Mouse (Mus musculus) embryo, embryonic 11.5 days (tissue): ENCODE results near the gene Il27ra.

Experiments
- DNase-seq: peaks from one replicate; pipeline ENCODE4 v3.0.0-alpha.2; 2012; ENCODE audit warnings: low read depth, low spot score

Gene Il27ra

DNA sequence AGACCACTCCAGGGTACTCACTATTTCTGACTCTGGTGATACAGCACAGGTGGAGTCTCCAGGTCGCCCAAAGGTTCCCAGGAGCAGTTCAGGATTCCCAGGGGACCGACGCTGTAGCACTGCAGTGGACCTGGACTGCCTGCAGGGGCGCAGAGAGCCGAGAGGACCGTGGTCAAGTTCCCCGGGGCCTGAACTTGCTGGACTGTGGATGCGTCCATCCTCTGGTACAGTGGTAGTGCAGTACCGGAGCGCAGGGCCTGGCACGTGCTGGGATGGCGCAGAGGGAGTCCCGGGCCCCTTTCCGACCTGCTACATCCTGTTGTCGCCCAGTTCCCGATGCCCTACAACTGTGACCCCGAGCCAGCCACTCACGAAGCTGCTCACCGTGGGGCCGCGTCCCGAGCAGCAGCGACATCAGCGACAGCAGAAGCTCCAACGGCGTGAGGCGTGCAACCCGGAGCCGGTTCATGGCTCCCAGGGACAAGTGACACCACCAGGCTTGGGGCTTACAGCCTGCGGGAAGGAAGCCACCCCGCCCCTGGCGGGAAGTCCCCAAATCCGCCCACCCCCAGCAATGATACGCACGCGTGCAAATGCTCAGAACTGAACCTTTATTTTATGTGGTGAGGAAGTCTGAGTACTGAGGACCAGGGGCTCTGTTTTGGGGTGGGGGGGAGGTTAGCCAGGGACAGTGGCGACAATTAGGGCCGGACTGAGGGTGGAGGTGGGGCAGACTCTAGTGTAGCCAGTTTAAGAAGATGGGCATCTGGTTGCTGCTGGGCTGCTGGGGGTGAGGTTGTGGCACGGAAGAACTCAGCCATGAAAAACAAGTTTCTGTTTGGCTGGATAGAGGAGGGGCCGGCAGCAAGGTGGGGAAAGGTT is at the start of gene Il27ra:
Gene Il27ra (minus strand): TSS at position 524 of the 882 bp plus-strand sequence.
- DNase-seq = peak; percentile 40

DNA sequence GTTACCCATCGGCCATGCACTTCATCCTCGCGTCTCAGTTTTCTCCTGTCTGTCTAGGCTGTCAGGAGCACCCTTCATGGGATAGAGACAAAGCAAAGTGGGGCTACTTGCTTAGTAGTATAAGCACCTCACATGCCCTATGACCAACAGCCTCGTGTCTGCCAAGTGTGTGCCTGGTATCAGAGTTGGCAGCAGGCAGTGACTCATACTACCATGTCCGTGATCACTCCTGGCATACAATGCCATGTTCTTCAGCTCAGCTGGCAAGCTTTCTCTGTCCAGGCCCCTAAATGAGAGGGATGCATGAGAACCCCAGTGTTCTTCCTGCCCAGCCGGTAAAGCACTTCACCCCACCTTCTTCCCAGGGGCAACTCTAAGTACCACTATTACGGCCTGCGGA is 48.2 kb upstream of the Il27ra start:
- no peak for DNase-seq

DNA sequence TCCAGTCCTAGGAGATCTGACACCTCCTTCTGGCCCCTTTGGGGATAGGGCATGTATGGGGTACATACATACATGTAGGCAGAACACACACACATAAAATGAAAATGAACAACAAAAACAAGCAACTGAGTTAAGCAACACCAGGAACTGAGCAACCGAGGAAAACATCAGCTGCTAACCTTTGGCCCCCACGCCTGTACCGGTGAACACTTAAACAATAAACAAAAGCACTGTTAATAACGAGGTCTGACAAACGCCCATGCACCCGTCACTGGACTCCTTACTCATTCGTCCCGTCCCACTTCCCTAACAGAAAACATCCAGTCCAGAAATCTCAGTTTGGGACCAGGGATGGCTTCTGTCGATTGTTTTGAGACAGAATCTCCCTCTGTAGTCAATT is 46.9 kb upstream of the Il27ra start:
- no peak for DNase-seq

DNA sequence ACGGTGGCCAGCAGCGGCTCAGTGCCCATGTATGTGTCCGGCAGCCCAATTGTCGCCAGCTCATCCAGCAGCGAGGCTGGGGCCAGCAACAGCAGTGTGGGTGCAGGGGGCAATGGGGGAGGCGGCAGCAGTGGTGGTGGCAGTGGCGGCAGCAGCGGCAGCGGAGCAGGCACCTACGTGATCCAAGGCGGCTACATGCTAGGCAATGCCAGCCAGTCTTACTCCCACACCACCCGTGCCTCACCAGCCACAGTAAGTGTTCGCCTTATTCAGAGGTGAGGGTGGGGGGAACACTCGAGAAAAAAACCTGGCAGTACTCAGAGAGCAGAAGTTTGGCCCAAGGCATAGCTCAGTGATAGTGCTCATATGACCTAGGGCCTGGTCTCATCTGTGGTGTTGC is 45.4 kb upstream of the Il27ra start:
- no peak for DNase-seq

DNA sequence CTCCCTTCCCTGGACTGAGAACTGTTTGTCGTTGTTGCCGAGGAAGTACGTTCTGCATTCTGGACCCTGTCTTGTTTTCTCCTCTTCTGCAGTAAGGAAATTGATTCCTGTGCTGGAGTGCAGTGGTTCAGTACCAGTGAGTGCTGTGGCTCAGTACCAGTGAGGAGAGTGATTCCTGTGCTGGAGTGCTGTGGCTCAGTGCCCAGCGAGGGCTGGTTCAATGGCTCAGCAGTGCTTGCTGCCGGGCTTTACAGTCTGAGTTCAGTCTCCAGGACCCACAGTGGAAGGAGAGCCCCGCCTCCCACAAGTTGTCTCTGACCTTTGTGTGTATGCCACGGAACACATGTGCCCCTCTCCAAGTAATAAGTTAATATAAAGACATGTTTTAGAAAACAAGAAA is 44.8 kb upstream of the Il27ra start:
- no peak for DNase-seq

DNA sequence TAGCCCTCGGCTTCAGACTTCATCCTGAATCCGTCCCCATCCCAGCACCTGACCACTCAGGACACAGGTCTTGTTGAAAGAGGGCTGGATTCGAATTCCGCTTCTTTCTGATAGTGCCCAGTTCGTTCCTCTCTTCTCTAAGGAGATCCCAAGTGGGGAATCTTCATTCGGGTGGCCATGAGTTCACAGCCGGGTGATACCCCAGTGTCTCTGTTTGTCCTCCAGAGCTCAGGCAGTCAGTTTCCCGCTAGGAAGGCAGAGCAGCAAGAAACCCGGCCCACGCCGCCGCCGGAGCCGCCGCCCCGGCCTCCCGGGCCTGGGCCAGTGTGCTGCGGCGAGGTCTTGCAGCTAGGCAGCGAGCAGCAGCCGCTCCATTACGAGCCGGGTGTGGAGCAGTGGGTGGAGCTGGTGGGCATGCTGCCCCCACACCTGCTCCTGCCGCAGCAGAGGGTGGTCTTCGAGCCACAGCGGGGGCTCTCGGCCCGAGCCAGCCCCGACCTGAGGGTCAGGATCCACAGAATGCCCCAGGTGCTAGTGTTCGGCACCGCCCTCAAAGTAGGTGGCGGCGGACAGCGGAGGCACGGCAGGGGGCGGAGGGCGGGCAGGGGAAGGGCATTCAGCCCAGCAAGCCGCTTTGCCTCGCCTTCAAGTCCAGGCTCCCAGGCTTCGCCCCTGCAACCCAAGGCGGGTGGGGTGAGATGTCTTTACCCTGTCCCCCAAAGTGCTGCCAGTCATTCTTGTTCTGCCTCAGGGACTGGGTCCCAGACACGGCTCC is 42.1 kb upstream of the Il27ra start:
- no peak for DNase-seq

DNA sequence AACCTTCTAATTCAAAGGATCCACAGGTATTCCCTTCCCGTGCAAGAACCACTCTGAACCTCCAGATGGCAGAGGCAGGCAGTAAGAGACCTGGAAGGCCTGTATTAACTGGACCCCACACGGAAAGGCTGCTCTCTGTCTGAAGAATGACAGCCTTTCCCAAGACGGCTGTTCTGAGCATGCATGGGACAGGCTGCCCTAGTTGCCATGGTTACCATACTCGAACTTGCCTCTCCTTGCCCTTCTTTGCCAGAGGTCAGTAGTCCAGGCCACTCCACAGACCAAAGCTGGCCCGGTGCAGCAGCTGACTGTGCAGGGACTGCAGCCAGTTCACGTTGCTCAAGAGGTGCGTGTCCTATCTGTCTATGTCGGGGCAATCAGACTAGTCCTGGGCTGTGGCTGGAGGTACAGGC is 41.4 kb upstream of the Il27ra start:
- no peak for DNase-seq

DNA sequence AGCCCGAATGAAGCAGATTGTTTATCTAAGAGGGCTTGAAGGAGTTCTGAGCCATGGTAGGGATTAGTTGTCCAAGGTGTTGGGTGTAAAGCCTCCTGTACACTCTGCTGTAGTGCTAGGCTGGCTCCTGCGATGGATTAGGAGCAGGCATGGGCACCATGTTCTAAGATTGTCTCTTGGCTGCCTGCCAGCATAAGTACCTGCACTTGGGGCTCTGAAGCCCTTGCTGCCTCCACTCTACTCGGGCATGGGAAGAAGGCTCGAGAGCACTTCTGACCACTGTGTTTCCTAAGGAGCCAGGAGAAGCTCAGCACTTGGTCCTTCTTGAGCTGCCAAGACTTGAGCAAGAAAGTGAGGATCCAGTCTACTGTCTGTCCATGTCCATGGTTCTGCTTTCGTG is 36.8 kb upstream of the Il27ra start:
- no peak for DNase-seq

DNA sequence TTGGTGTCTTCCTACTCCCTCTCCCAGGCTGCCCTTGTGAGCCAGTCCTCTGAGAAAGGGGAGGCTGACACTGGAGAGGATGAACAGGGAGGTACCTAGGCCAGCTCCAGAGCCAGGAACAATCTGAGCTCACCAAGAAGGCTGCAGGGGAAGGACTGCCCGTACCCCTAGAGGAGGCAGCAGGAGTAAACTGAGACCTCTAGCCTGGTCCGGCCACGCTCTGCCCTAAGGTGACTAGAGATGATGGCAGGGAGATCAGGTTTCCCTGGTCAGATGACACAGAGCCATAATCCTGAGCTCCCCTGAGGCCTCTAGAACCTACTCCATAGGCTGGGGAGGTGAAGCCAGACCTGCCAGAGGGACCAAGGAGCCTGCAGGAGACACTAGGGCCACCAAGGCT is 34.5 kb upstream of the Il27ra start:
- no peak for DNase-seq

DNA sequence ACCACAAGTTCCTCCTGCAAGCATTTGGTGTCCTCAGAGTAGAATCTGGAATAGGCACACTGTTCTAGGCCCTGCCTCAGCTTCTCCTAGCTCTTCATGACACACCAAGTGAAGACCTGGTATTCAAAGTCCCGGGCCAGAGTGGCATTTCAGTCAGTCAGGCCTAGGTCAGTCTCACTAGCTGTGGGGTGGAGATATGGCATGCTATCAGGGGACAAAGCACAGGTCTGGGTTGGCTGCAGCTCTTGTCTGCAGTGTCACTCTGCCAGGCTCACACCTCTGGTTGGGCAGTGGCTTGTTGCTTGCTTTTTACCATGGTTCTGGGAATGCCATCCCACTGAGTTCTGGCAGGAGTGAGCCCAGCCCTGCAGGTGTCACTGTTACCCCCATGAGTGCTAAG is 34.0 kb upstream of the Il27ra start:
- no peak for DNase-seq

DNA sequence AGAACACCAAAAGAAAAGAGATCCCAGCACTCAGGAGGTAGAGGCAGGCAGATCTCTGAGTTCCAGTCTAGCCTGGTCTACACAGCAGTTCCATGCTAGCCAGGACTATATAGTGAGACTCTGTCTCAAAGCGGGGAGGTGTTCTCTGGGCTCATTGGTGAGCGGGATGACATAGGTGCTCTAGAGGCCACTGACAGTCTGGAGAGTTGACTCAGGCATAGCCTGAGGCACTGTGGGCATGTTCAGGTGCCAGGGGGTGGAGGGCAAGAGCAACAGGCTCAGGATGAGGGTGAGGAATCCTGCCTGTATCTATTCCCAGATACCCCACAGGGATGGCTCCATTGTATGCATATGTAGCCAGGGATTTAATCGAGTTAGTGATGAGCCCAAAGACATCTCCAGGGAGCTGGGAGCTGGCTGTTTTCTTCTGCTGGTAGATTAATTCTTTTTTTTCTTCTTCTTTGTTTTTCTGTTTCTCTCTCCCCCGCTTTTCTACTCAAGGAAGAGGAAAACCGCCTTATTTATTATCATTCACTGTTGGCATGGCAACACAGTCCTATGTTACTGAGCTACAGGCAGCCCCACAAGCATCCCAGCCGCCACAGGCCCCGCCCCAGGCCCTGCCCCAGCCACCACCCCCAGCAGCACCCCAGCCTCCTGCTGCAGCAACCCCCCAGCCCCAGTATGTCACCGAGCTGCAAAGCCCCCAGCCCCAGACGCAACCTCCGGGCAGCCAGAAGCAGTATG is 31.0 kb upstream of the Il27ra start:
- DNase-seq = no peak

DNA sequence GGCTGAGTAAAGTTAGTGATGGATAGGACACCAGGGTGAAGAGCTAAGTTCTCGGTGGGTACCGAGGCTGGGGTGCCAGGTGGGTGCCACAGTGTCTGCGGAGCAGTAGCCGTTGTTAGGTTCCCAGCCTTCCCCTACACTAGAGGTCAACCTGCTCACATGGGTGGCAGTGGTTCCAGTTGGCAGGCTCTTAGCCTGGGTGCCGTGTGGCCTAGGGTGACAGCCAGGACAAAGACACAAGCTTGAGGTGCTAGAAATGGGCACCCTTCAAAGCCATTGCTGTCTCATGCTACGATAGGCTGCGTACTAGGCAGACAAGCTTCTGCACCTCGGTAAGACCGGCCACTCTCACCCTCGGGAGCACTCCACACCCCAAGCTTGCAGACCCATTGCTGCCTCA is 29.9 kb upstream of the Il27ra start:
- no peak for DNase-seq

DNA sequence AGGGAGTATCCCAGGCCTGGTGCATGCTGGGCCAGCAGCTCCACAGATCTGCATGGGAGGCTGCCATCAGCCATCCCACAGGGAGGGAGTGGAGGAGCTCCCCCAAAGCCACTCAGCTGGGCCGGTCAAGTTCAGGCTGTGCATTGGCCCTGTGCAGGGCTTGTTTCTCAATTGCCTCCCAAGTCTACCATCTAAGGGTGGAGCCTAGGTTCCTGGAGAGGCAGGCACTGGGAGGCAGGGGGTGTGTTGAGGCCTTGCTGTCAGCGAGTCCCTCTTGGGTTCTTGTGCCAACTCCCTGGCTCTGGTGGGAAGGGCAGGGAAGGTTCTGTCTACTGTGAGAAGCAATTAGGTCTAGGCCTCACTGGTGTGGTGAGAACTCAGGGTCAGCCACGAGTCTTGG is 29.5 kb upstream of the Il27ra start:
- no peak for DNase-seq

DNA sequence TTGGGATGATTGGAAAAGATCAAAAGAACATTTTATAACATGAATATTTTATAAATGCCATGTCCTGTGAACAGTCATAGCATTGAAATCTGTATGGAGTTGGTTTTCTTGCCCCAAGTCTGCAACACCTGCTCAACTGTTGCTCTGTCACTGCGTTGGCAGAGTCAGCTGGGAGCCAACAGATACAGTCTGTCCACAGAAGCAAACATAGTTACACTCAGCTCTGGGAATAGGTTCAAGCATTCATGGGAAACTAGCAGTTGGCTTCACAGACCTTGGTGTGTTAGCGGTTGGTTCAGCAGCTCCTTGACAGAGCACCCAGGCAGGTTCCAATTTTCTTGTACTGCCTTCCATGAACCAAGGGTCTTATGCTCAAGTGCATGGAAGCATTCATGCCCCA is 28.3 kb upstream of the Il27ra start:
- DNase-seq = no peak

DNA sequence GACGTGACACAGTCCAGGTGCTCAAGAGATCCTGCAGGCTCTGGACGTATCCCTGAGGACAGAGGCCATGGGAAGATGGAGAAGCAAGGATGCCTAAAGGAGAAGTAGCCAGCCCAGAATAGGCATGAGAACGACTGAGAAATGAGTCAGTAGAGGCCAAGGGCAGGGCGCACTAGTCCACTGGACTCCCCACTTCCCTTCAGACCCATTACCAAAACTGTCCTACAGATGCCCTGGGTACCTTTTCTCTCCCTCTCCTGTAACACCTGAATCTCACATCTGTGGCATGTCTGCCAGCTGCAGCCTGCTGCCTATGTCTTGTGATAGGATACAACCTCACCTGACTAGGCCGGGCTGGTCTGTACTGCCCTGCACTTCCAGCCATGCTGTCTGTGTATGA is 27.9 kb upstream of the Il27ra start:
- DNase-seq = no peak

DNA sequence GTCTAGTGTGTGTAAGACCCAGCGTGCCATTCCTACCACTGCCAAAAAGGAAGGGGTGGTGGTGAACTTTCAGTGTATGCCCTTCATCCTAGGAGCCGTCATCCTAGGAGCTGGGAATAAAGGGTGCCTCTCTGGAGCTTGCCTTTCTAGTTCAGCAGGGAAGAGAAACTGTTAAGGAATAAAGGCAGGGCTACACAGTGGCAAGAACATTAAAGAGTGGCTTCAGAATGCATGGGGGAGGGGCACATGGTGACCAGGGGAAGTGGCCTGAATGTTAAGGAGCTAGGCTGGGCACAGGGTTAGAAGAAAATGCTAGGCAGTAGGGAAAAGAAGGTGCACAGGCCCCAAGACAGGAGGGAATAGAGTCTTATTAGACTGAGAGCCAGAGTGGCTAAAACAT is 27.4 kb upstream of the Il27ra start:
- DNase-seq = no peak

DNA sequence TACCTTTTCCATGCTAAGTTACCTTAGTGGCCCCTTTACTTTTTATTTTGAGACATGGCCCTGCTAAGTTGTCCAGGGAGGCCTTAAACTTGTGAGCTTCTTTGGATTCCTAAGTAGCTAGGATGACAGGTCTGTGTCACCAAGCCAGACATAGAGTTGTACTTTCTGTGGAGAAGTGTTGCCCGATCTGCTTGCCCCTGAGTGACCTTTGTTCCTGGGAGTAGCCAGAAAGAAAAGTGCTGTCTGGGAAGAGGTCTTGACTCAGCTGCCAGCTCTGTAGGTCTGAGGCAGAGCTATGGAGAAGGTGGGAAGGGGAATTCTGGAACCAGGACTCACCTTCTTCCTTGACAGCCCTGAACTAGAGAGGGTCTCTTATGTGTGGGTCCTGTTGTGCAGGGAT is 26.8 kb upstream of the Il27ra start:
- no peak for DNase-seq

DNA sequence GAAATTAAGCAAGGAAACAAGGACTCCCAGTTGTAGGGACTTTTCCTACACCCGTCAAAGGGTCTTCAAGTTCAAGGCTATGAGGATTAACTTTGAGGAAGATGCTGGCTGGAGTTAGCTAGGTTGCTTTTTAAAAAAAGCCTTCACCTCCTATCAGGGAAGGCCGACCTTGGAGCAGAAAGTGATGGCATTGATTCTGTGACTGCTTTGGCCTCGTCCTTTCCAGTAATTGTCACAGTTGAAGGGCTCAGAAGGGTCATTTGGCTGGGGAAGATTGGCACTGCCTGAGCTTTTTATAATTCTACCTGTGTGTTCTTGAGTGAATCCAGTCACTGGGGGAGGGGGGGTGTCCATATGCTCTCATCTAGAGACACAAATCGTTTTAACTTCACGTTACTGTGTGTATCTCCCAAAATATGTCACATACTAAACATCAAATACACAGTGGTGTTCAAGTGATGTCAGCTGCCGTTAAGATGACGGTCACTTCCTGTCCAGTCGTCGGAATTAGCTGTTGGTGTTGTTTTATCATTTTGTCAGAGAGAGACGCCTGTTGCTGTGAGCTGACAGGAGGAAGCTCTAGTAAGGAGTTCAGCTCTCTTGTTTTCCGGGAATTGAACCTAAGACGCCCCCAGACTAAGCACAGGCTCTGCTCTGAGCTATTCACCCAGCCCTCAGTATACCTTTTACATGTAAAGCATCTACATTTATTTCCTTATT is 26.1 kb upstream of the Il27ra start:
- no peak for DNase-seq

DNA sequence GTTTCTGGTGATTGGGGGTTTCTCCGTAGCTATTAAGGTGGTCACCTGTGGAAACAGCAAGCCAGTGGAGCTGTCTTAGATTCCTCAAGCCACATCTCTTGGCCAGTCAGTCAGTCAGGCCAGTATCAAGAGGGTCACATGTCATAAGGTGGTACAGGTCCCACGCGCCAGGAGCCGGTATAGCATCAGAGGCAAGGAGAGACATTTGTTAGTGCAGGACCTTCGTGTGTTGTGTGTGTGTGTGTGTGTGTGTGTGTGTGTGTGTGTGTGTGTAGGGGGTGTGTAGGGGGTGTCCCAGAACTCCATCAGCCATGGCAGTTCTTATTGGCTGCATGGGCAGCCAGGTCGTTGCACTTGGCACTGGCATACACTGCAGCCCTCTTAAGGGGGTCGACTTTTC is 25.5 kb upstream of the Il27ra start:
- DNase-seq = no peak

DNA sequence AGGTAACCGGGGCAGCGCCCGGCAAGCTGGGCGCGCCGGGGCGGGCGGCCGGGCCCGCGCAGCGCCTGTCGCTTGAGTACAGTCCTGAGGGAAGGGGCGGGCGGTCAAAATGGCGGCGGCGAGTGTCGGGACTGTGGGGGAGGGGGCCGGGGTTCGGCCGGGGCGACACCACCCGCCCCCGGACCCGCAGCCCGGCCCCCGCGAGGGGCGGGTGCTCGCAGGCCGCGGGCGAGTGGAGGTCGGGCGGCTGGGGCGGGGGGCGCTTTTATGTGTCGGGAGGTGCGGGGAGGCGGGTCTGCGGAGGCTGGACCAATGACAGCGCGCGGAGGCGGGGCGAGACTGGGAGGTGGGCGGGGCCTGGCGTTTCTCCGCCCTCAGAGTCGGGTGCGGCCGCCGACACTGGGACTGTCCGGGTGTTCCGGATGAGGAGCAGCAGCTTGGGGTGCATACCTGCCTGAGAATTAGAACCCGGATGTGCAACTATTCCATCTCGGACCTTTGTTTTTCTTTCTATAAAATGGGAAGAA is 24.7 kb upstream of the Il27ra start:
- peak; percentile 85 for DNase-seq

DNA sequence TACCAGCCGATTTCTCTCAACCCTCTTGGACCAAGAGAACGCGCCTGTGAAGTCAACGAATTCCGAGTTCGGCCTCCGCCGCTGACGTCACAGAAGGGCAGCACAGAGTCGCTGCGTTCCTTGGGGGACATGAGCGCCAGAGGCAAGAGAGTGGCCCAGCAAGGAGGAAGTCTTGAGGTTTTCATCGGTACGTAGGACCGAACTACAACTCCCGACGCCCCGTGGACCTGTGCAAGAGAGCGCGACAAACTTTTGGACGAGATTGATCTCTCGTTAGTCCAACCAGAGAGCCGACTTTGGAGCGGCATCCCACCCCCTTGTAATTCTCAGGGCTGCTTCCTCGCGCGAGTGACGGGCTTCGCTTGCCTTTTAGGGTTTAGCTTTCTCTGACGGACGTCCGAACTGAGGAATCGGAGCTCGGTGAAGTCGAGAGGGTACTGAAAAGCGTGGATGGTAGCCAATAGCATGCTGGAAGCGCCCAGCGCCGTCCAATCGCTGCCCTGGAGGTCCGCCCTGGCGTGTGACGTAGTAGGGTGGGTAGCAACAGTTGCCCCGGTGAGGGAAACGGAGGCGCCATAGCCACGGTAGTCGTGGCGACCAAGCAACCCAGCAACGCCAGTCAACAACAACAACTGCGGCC is 24.0 kb upstream of the Il27ra start, which contains the start of gene Rfx1:
Gene Rfx1 (plus strand): TSS at position 544 of the 640 bp plus-strand sequence.
- peak; percentile 98 for DNase-seq
